Mouse (Mus musculus) CH12.LX (cell line): ENCODE measurements at regions not wholly inside any gene's neighbourhood (a gene's known extent, or its start where the extent isn't known, plus 50 kb on each side); places are given as distances from the start of the nearest gene placed in this dataset.

Experiments used
- DNase-seq: peaks from one replicate; pipeline ENCODE4 v3.0.0-alpha.2; 2013; ENCODE audit errors: extremely low read depth
- H3K27ac ChIP-seq: 2 replicates; pipeline ENCODE4 v1.5.1; 2012; ENCODE audit warnings: low read depth, mild to moderate bottlenecking, control low read depth, moderate library complexity; ENCODE audit not compliant: insufficient read depth
- H3K27me3 ChIP-seq: replicated peaks from 2 replicates; pipeline ENCODE3; 2012; ENCODE audit warnings: inconsistent platforms
- H3K36me3 ChIP-seq, 2 experiments: replicated peaks in 1 of 2; 2 replicates each; pipeline versions ENCODE3 to v1.6.1; 2012; ENCODE audit warnings: inconsistent platforms in 1 of 2, low read length in 1 of 2, mild to moderate bottlenecking in 1 of 2, mixed read lengths in 1 of 2, moderate library complexity in 1 of 2; ENCODE audit not compliant: control insufficient read depth in 1 of 2, insufficient read depth in 1 of 2
- H3K4me1 ChIP-seq, 2 experiments: 2 replicates each; pipeline ENCODE4 v1.6.1; 2012; ENCODE audit warnings: inconsistent platforms in 1 of 2, moderate library complexity in 1 of 2; ENCODE audit not compliant: insufficient read depth in 2 of 2, control insufficient read depth in 1 of 2
- H3K4me2 ChIP-seq: 2 replicates; pipeline ENCODE4 v1.6.1; 2012; ENCODE audit warnings: low read depth, mild to moderate bottlenecking, control low read depth; ENCODE audit not compliant: poor library complexity, insufficient read depth, severe bottlenecking
- H3K4me3 ChIP-seq, 3 experiments: fragments of 150-350 bp in 1 of 3; sonication (generic) in 1 of 3; replicated peaks in 1 of 3; 2 replicates each; pipeline versions ENCODE3 to v1.5.1; 2011 to 2012; ENCODE audit warnings: low read depth in 2 of 3, low read length in 2 of 3, mild to moderate bottlenecking in 2 of 3, moderate library complexity in 2 of 3, control low read depth in 1 of 3, improper control_type of control experiment in 1 of 3, inconsistent platforms in 1 of 3, mixed read lengths in 1 of 3; ENCODE audit not compliant: poor library complexity in 1 of 3
- H3K79me2 ChIP-seq: replicated peaks from 2 replicates; pipeline ENCODE4 v1.6.1; 2012; ENCODE audit warnings: mild to moderate bottlenecking, moderate library complexity; ENCODE audit not compliant: control insufficient read depth, poor library complexity, insufficient read depth, severe bottlenecking; ENCODE audit errors: extremely low read depth
- H3K9ac ChIP-seq: 2 replicates; pipeline ENCODE4 v1.6.1; 2012; ENCODE audit warnings: low read depth, mild to moderate bottlenecking, control low read depth, moderate library complexity; ENCODE audit not compliant: insufficient read depth
- H3K9me3 ChIP-seq: replicated peaks from 2 replicates; pipeline ENCODE3; 2012; ENCODE audit warnings: low read length, inconsistent platforms, mixed read lengths
- CTCF ChIP-seq, 2 experiments: IDR thresholded peaks in 1 of 2; conservative IDR thresholded peaks in 1 of 2; 2 replicates each; pipeline ENCODE4 v1.5.1; 2011 to 2012; ENCODE audit warnings: low read depth in 2 of 2, low read length in 2 of 2, improper control_type of control experiment in 1 of 2, inconsistent platforms in 1 of 2, mild to moderate bottlenecking in 1 of 2, moderate library complexity in 1 of 2
- E2F4 ChIP-seq: IDR thresholded peaks from 2 replicates; pipeline ENCODE4 v1.6.1; 2011; ENCODE audit warnings: low read depth, low read length, improper control_type of control experiment; ENCODE audit not compliant: insufficient replicate concordance
- GABPA ChIP-seq: IDR thresholded peaks from 2 replicates; pipeline ENCODE4 v1.6.1; 2012; ENCODE audit warnings: low read depth, low read length, improper control_type of control experiment, inconsistent platforms; ENCODE audit not compliant: insufficient replicate concordance
- HCFC1 ChIP-seq: IDR thresholded peaks from 2 replicates; pipeline ENCODE4 v1.6.1; 2012; ENCODE audit warnings: low read depth, mild to moderate bottlenecking, inconsistent platforms, low read length, improper control_type of control experiment
- KAT2A ChIP-seq: IDR thresholded peaks from 2 replicates; pipeline ENCODE4 v1.6.1; 2012; ENCODE audit warnings: low read length, improper control_type of control experiment, inconsistent platforms; ENCODE audit not compliant: insufficient replicate concordance
- MAFK ChIP-seq: IDR thresholded peaks from 2 replicates; pipeline ENCODE4 v1.6.1; 2011; ENCODE audit warnings: low read length, improper control_type of control experiment; ENCODE audit not compliant: insufficient replicate concordance
- MXI1 ChIP-seq: IDR thresholded peaks from 2 replicates; pipeline ENCODE4 v1.6.1; 2011; ENCODE audit warnings: mild to moderate bottlenecking, low read depth, low read length, improper control_type of control experiment
- NELFE ChIP-seq: IDR thresholded peaks from 2 replicates; pipeline ENCODE4 v1.6.1; 2011; ENCODE audit warnings: low read depth, low read length, improper control_type of control experiment
- NRF1 ChIP-seq: IDR thresholded peaks from 2 replicates; pipeline ENCODE4 v1.6.1; 2014; ENCODE audit warnings: low read depth, mild to moderate bottlenecking, inconsistent platforms, low read length, improper control_type of control experiment, moderate library complexity
- PAX5 ChIP-seq: IDR thresholded peaks from 2 replicates; pipeline ENCODE4 v1.6.1; 2012; ENCODE audit warnings: low read length, inconsistent platforms, mixed read lengths
- POLR2AphosphoS2 ChIP-seq: IDR thresholded peaks from 2 replicates; pipeline ENCODE4 v1.6.1; 2011; ENCODE audit warnings: low read depth, low read length, improper control_type of control experiment
- RAD21 ChIP-seq: IDR thresholded peaks from 2 replicates; pipeline ENCODE4 v1.6.1; 2011; ENCODE audit warnings: low read depth, mild to moderate bottlenecking, low read length, improper control_type of control experiment, moderate library complexity
- SMC3 ChIP-seq: IDR thresholded peaks from 2 replicates; pipeline ENCODE4 v1.6.1; 2011; ENCODE audit warnings: low read depth, low read length, improper control_type of control experiment
- TCF12 ChIP-seq: IDR thresholded peaks from 2 replicates; pipeline ENCODE4 v1.6.1; 2014; ENCODE audit warnings: low read depth, mild to moderate bottlenecking, inconsistent platforms, low read length, improper control_type of control experiment
- ZMIZ1 ChIP-seq: IDR thresholded peaks from 2 replicates; pipeline ENCODE4 v1.6.1; 2012; ENCODE audit warnings: low read depth, mild to moderate bottlenecking, inconsistent platforms, low read length, improper control_type of control experiment
- dilution Hi-C: fragments of 300-500 bp; cut with MboI; formaldehyde crosslinking; loops from 2 replicates; pipeline ENCODE4 v1.14.3; 2020; ENCODE audit warnings: low sequenced_read_pairs; ENCODE audit not compliant: extremely low pct_unique_long_range_greater_than_20kb, extremely low pct_ligation_motif_present
- in situ Hi-C: fragments of 300-500 bp; cut with MboI; formaldehyde crosslinking; loops from 3 replicates; pipeline ENCODE4 v1.14.3; 2019; ENCODE audit warnings: low sequenced_read_pairs, low pct_ligation_motif_present, low pct_unique_long_range_greater_than_20kb, mixed read lengths

- no peak overlapping the region for H3K4me3 ChIP-seq
- no peak for DNase-seq
- no peak overlapping the region for H3K4me2 ChIP-seq
- no peaks in the 10 kb centered on the region for H3K79me2 ChIP-seq
- H3K27me3 ChIP-seq = no peaks in the 10 kb centered on the region
- no peak for TF ChIP-seq MAFK
- no peak for TF ChIP-seq SMC3
- no peak for TF ChIP-seq RAD21
- no peak for TF ChIP-seq TCF12
- no peak for TF ChIP-seq NRF1
- no peak for TF ChIP-seq NELFE
- TF ChIP-seq KAT2A = no peak
- no peak for TF ChIP-seq HCFC1
- TF ChIP-seq ZMIZ1 = no peak
- TF ChIP-seq PAX5 = no peak
- no peak for TF ChIP-seq POLR2AphosphoS2
- no peak for TF ChIP-seq CTCF (conservative IDR thresholded peaks at IDR 0.05 in 1 of 2, IDR thresholded peaks at IDR 0.05 in 1 of 2; ENCODE audit: low read depth in 2 of 2, low read length in 2 of 2)
- no peak for TF ChIP-seq GABPA
- TF ChIP-seq, all 38 proteins: peak for 0
- H3K4me1 ChIP-seq = no peaks in the 10 kb centered on the region
- H3K36me3 ChIP-seq = no peaks in the 10 kb centered on the region
- no peak overlapping the region for H3K9ac ChIP-seq
- dilution Hi-C loops (no loop called here), in situ Hi-C loops (no loop called here)
- H3K27ac ChIP-seq = no peak overlapping the region
- no peaks in the 10 kb centered on the region for H3K9me3 ChIP-seq
Measured at GRCm38 (mm10) chr17:74942984-74943801, 62.2 kb upstream of the Ltbp1 start.

DNA sequence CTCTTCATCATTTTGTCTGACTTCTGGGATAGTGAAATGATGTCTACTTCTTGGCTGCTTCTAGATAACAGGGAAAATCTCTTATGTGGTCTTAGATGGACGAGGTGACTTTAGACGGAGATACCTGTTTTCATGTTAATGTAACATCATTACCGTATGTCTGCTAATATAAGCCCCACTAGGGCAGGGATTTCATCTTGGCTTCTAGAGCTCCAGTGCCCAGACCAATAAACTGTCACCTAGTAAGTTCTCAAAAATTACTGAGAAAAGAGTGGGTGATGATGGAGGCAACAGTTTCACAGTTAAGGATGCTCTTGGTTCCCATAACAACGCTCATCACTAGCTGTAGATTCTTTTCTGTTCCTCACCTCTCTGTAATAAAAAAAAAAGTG, 61.6 kb upstream of the Ltbp1 start:
- no peak overlapping the region for H3K27ac ChIP-seq
- H3K9me3 ChIP-seq = no peaks in the 10 kb centered on the region
- DNase-seq = no peak
- dilution Hi-C loops = no loop called here
- H3K36me3 ChIP-seq = no peaks in the 10 kb centered on the region
- H3K79me2 ChIP-seq = no peaks in the 10 kb centered on the region
- H3K4me2 ChIP-seq = no peak overlapping the region
- no peak overlapping the region for H3K9ac ChIP-seq
- no peaks in the 10 kb centered on the region for H3K27me3 ChIP-seq
- no peaks in the 10 kb centered on the region for H3K4me1 ChIP-seq
- TF ChIP-seq E2F4 (no peak), MXI1 (peak; percentile 96), PAX5 (no peak)
- in situ Hi-C loops = no loop called here
- H3K4me3 ChIP-seq = no peak overlapping the region
